Mouse (Mus musculus) heart, embryonic 16.5 days (tissue): Measurements from ENCODE around the gene Cyren. TPM values are rescaled to one million over a fixed set of nuclear protein-coding genes. Genes with fewer than 3 reads are reported as not detected.

Source experiments
- ATAC-seq: fragments of 200-750 bp; cut with Nextera tagmentation; replicated peaks from 2 replicates; pipeline ENCODE4 v1.8.0; 2017; ENCODE audit warnings: moderate number of reproducible peaks; ENCODE audit not compliant: insufficient read depth, low FRiP score; ENCODE audit errors: extremely low read depth
- H3K27ac ChIP-seq: fragments of 300-500 bp; sonication (generic); 2 replicates; pipeline ENCODE4 v1.5.1; 2014; ENCODE audit warnings: mild to moderate bottlenecking, low read length, control low read depth, moderate library complexity
- H3K27me3 ChIP-seq: fragments of 300-500 bp; sonication (generic); 2 replicates; pipeline ENCODE4 v1.6.1; 2014; ENCODE audit warnings: low read length, mixed read lengths; ENCODE audit not compliant: control insufficient read depth, insufficient read depth
- H3K36me3 ChIP-seq: fragments of 300-500 bp; sonication (generic); 2 replicates; pipeline ENCODE4 v1.6.1; 2014; ENCODE audit not compliant: control insufficient read depth, insufficient read depth
- H3K4me1 ChIP-seq: fragments of 300-500 bp; sonication (generic); 2 replicates; pipeline ENCODE4 v1.6.1; 2014; ENCODE audit warnings: low read length, mixed read lengths; ENCODE audit not compliant: control insufficient read depth, insufficient read depth
- H3K4me2 ChIP-seq: fragments of 300-500 bp; sonication (generic); 2 replicates; pipeline ENCODE4 v1.6.1; 2014; ENCODE audit warnings: low read depth, mild to moderate bottlenecking, control low read depth, low read length
- H3K4me3 ChIP-seq: fragments of 300-500 bp; sonication (generic); 2 replicates; pipeline ENCODE4 v1.5.1; 2014; ENCODE audit warnings: mild to moderate bottlenecking, control low read depth, low read length
- H3K9ac ChIP-seq: fragments of 300-500 bp; sonication (generic); 2 replicates; pipeline ENCODE4 v1.6.1; 2014; ENCODE audit warnings: low read length, control low read depth
- H3K9me3 ChIP-seq: fragments of 300-500 bp; sonication (generic); replicated peaks from 2 replicates; pipeline ENCODE4 v1.6.1; 2016; ENCODE audit warnings: low read length; ENCODE audit not compliant: control insufficient read depth
- WGBS: fragments of 180-500 bp; shearing (Covaris S2); extraction: QIAGEN DNeasy Blood & Tissue Kit; methylation state at CpG from one replicate; pipeline ENCODE4 v1.1.7; 2014; 5-methylcytosine and 5-hydroxymethylcytosine counted together
- polyA plus RNA-seq: library from polyadenylated mRNA; unstranded; fragments of >200 nt; fragmentation: Nextera tagmentation; extraction: Ambion mirVana; gene quantifications from 2 replicates; pipeline ENCODE4 v1.2.1, GENCODE M21; 2015

The Cyren gene
- 9.0 and 9.7 TPM in 2 replicates for polyA plus RNA-seq

GRCm38 (mm10) chr6:34877509-34878321 lies at the start of gene Cyren:
Gene Cyren, minus strand, starts transcription at chr6:34878060.
- peak within 1 kb of the TSS; percentile 94 for H3K9ac ChIP-seq
- peak within 1 kb of the TSS; percentile 66 for H3K4me2 ChIP-seq
- H3K4me3 ChIP-seq, result peak within 1 kb of the TSS; percentile 82
- peaks cover 34% of the 10 kb centered on the region for H3K4me1 ChIP-seq
- no peaks in the 10 kb centered on the region for H3K9me3 ChIP-seq
- no peaks in the 10 kb centered on the region for H3K27me3 ChIP-seq
- ATAC-seq, result peak; percentile 87
- H3K36me3 ChIP-seq, result peaks cover 4% of the 10 kb centered on the region; the same call in 1 of the 2 replicates
- peak within 1 kb of the TSS; percentile 95 for H3K27ac ChIP-seq
- WGBS, result under 1% methylated on average over 55 of the region's 56 CpGs

GRCm38 (mm10) chr6:34927594-34927993 lies 49.7 kb upstream of the Cyren start:
- no peaks in the 10 kb centered on the region for H3K36me3 ChIP-seq
- H3K9ac ChIP-seq, result no peak overlapping the region
- no peaks in the 10 kb centered on the region for H3K4me1 ChIP-seq
- no peak overlapping the region for H3K4me2 ChIP-seq
- no peak overlapping the region for H3K4me3 ChIP-seq
- no peak for ATAC-seq
- WGBS, result 92% methylated on average over 8 of the region's 8 CpGs
- H3K27ac ChIP-seq, result no peak overlapping the region
- H3K9me3 ChIP-seq, result no peaks in the 10 kb centered on the region
- no peaks in the 10 kb centered on the region for H3K27me3 ChIP-seq

- no peaks in the 10 kb centered on the region for H3K9me3 ChIP-seq
- H3K4me3 ChIP-seq, result no peak overlapping the region
- 38% methylated on average over 4 of the region's 4 CpGs for WGBS
- H3K4me1 ChIP-seq, result no peaks in the 10 kb centered on the region
- H3K9ac ChIP-seq, result no peak overlapping the region
- no peaks in the 10 kb centered on the region for H3K27me3 ChIP-seq
- no peak overlapping the region for H3K27ac ChIP-seq
- no peak overlapping the region for H3K4me2 ChIP-seq
- ATAC-seq, result no peak
- no peaks in the 10 kb centered on the region for H3K36me3 ChIP-seq
Observed at GRCm38 (mm10) chr6:34927156-34927555, 49.3 kb upstream of the Cyren start.

GRCm38 (mm10) chr6:34921941-34922340 lies 44.1 kb upstream of the Cyren start:
- Histone ChIP-seq H3K4me2 (no peak overlapping the region), H3K36me3 (no peaks in the 10 kb centered on the region), H3K9me3 (no peaks in the 10 kb centered on the region), H3K4me1 (no peaks in the 10 kb centered on the region), H3K27ac (no peak overlapping the region), H3K4me3 (no peak overlapping the region), H3K27me3 (no peaks in the 10 kb centered on the region), H3K9ac (no peak overlapping the region)
- WGBS, result 45% methylated on average over 14 of the region's 14 CpGs
- ATAC-seq, result peak; percentile 68

GRCm38 (mm10) chr6:34920631-34921030 lies 42.8 kb upstream of the Cyren start:
- Histone ChIP-seq H3K27ac (no peak overlapping the region), H3K27me3 (no peaks in the 10 kb centered on the region), H3K4me2 (no peak overlapping the region), H3K4me1 (no peaks in the 10 kb centered on the region), H3K9ac (no peak overlapping the region), H3K9me3 (no peaks in the 10 kb centered on the region), H3K4me3 (no peak overlapping the region), H3K36me3 (no peaks in the 10 kb centered on the region)
- WGBS, result 88% methylated on average over 12 of the region's 12 CpGs
- ATAC-seq, result no peak

- H3K27ac ChIP-seq, result no peak within 1 kb of the TSS
- WGBS, result 44% methylated on average over 10 of the region's 10 CpGs
- no peaks in the 10 kb centered on the region for H3K9me3 ChIP-seq
- no peaks in the 10 kb centered on the region for H3K27me3 ChIP-seq
- H3K4me1 ChIP-seq, result no peaks in the 10 kb centered on the region
- ATAC-seq, result no peak
- H3K36me3 ChIP-seq, result no peaks in the 10 kb centered on the region
- H3K4me2 ChIP-seq, result no peak within 1 kb of the TSS
- no peak within 1 kb of the TSS for H3K4me3 ChIP-seq
- H3K9ac ChIP-seq, result no peak within 1 kb of the TSS
Observed at GRCm38 (mm10) chr6:34919956-34920355, 42.1 kb upstream of the Cyren start, which contains the start of gene Stra8. Gene Stra8, plus strand, starts transcription at chr6:34920163.

GRCm38 (mm10) chr6:34919146-34919545 lies 41.3 kb upstream of the Cyren start:
- Histone ChIP-seq H3K4me2 (no peak overlapping the region), H3K4me3 (no peak overlapping the region), H3K27ac (no peak overlapping the region), H3K4me1 (no peaks in the 10 kb centered on the region), H3K9me3 (no peaks in the 10 kb centered on the region), H3K9ac (no peak overlapping the region), H3K36me3 (no peaks in the 10 kb centered on the region), H3K27me3 (no peaks in the 10 kb centered on the region)
- no peak for ATAC-seq
- WGBS, result 79% methylated on average over 7 of the region's 7 CpGs

- Histone ChIP-seq H3K4me3 (no peak overlapping the region), H3K4me1 (peaks cover 7% of the 10 kb centered on the region), H3K9ac (no peak overlapping the region), H3K4me2 (no peak overlapping the region), H3K27ac (no peak overlapping the region), H3K9me3 (no peaks in the 10 kb centered on the region), H3K36me3 (no peaks in the 10 kb centered on the region), H3K27me3 (no peaks in the 10 kb centered on the region)
- WGBS, result 80% methylated on average over 3 of the region's 3 CpGs
- ATAC-seq, result no peak
Observed at GRCm38 (mm10) chr6:34914462-34914861, 36.6 kb upstream of the Cyren start.

GRCm38 (mm10) chr6:34913341-34914040 lies 35.6 kb upstream of the Cyren start:
- no peaks in the 10 kb centered on the region for H3K9me3 ChIP-seq
- WGBS, result 80% methylated on average over 13 of the region's 13 CpGs
- no peak overlapping the region for H3K9ac ChIP-seq
- H3K4me2 ChIP-seq, result no peak overlapping the region
- no peaks in the 10 kb centered on the region for H3K27me3 ChIP-seq
- peaks cover 12% of the 10 kb centered on the region for H3K4me1 ChIP-seq
- no peak for ATAC-seq
- no peak overlapping the region for H3K27ac ChIP-seq
- 0 out of 2 replicates have a peak, but pooled peaks cover 2% of the 10 kb centered on the region for H3K36me3 ChIP-seq
- no peak overlapping the region for H3K4me3 ChIP-seq
